Mouse (Mus musculus) heart, adult 2 months (tissue): ENCODE measurements at regions not wholly inside any gene's neighbourhood (a gene's known extent, or its start where the extent isn't known, plus 50 kb on each side); places are given as distances from the start of the nearest gene placed in this dataset.

Experiments
- DNase-seq, 2 experiments: peaks; one replicate each; pipeline ENCODE4 v3.0.0; 2021
- H3K27ac ChIP-seq: fragments of 200-600 bp; 2 replicates; pipeline ENCODE4 v1.8.1; 2022
- H3K27me3 ChIP-seq: fragments of 200-500 bp; 2 replicates; pipeline ENCODE4 v1.6.1; 2012; ENCODE audit warnings: mild to moderate bottlenecking, low read length, inconsistent platforms, mixed read lengths; ENCODE audit not compliant: control insufficient read depth, insufficient read depth
- H3K36me3 ChIP-seq: fragments of 200-500 bp; 2 replicates; pipeline ENCODE4 v1.6.1; 2012; ENCODE audit warnings: low read length, inconsistent platforms; ENCODE audit not compliant: control insufficient read depth, insufficient read depth
- H3K4me1 ChIP-seq: fragments of 200-500 bp; 2 replicates; pipeline ENCODE4 v1.6.1; 2011; ENCODE audit warnings: low read length; ENCODE audit not compliant: control insufficient read depth, insufficient read depth
- H3K4me3 ChIP-seq: fragments of 200-600 bp; 2 replicates; pipeline ENCODE4 v1.8.1; 2022
- H3K79me2 ChIP-seq: fragments of 200-500 bp; replicated peaks from 2 replicates; pipeline ENCODE4 v1.6.1; 2012; ENCODE audit warnings: mild to moderate bottlenecking, inconsistent platforms, low read length, moderate library complexity, mixed read lengths; ENCODE audit not compliant: control insufficient read depth, insufficient read depth
- H3K9ac ChIP-seq: fragments of 200-500 bp; 2 replicates; pipeline ENCODE4 v1.6.1; 2012; ENCODE audit warnings: low read depth, mild to moderate bottlenecking, control low read depth, inconsistent platforms, low read length, mixed read lengths
- CTCF ChIP-seq: fragments of 200-600 bp; IDR thresholded peaks from 2 replicates; pipeline ENCODE4 v1.8.1; 2022; ENCODE audit warnings: antibody characterized with exemption, mild to moderate bottlenecking, moderate library complexity
- EP300 ChIP-seq: fragments of 200-500 bp; IDR thresholded peaks from 2 replicates; pipeline ENCODE4 v1.6.1; 2011; ENCODE audit warnings: low read depth, low read length, control low read depth; ENCODE audit not compliant: insufficient read depth
- POLR2A ChIP-seq: fragments of 200-500 bp; IDR thresholded peaks from 2 replicates; pipeline ENCODE4 v1.6.1; 2011; ENCODE audit warnings: mild to moderate bottlenecking, low read depth, low read length, control low read depth; ENCODE audit not compliant: insufficient read depth
- WGBS: fragments of 180-500 bp; shearing (Covaris S2); methylation state at CpG from one replicate; pipeline ENCODE4 v1.1.7; 2018; 5-methylcytosine and 5-hydroxymethylcytosine counted together
- intact Hi-C: fragments of 180-260 bp; cut with DNase I; formaldehyde crosslinking; loops from one replicate; pipeline ENCODE4 v1.15.1; 2025

GRCm38 (mm10) chr9:52301521-52301920 is 133.1 kb upstream of the Zc3h12c start:
- no peak for DNase-seq
- Histone ChIP-seq H3K9ac (no peak overlapping the region), H3K36me3 (no peaks in the 10 kb centered on the region), H3K27me3 (no peaks in the 10 kb centered on the region), H3K4me1 (no peaks in the 10 kb centered on the region; the same call in 1 of the 2 replicates), H3K27ac (no peak overlapping the region), H3K4me3 (no peak overlapping the region), H3K79me2 (no peaks in the 10 kb centered on the region)
- intact Hi-C loops, result no loop called here
- TF ChIP-seq POLR2A (no peak), EP300 (no peak), CTCF (no peak)
- WGBS, result 88% methylated on average over 6 of the region's 6 CpGs

- intact Hi-C loops, result loop anchor here (2.0 kb wide), 2 partner anchors 846 to 920 kb away; no protein-coding TSS in a partner anchor
- Histone ChIP-seq H3K4me3 (no peak overlapping the region), H3K27me3 (no peaks in the 10 kb centered on the region), H3K79me2 (no peaks in the 10 kb centered on the region), H3K9ac (no peak overlapping the region), H3K27ac (no peak overlapping the region), H3K4me1 (no peaks in the 10 kb centered on the region; the same call in 1 of the 2 replicates), H3K36me3 (no peaks in the 10 kb centered on the region)
- DNase-seq, result no peak
- 11% methylated on average over 6 of the region's 6 CpGs for WGBS
- peak; percentile 73 for TF ChIP-seq CTCF
- TF ChIP-seq EP300, result no peak
- TF ChIP-seq POLR2A, result no peak
Observed at GRCm38 (mm10) chr9:52298329-52298728, 130.0 kb upstream of the Zc3h12c start.

- TF ChIP-seq CTCF (no peak), POLR2A (no peak), EP300 (no peak)
- H3K4me3 ChIP-seq, result no peak overlapping the region
- H3K9ac ChIP-seq, result no peak overlapping the region
- H3K4me1 ChIP-seq, result no peaks in the 10 kb centered on the region; the same call in 1 of the 2 replicates
- no peaks in the 10 kb centered on the region for H3K27me3 ChIP-seq
- DNase-seq, result no peak
- no peaks in the 10 kb centered on the region for H3K79me2 ChIP-seq
- intact Hi-C loops, result no loop called here
- H3K36me3 ChIP-seq, result no peaks in the 10 kb centered on the region
- no peak overlapping the region for H3K27ac ChIP-seq
- WGBS, result 85% methylated on average over 8 of the region's 8 CpGs
Observed at GRCm38 (mm10) chr9:52294699-52295098, 126.3 kb upstream of the Zc3h12c start.

GRCm38 (mm10) chr9:52289069-52289468 is 120.7 kb upstream of the Zc3h12c start:
- WGBS, result 69% methylated on average over 4 of the region's 4 CpGs
- no peak overlapping the region for H3K9ac ChIP-seq
- H3K27ac ChIP-seq, result no peak overlapping the region
- no peaks in the 10 kb centered on the region for H3K4me1 ChIP-seq
- TF ChIP-seq POLR2A, result no peak
- TF ChIP-seq CTCF, result no peak
- no peak for TF ChIP-seq EP300
- intact Hi-C loops, result loop anchor here (5.0 kb wide), 2 partner anchors 297 to 312 kb away; no protein-coding TSS in a partner anchor
- no peak overlapping the region for H3K4me3 ChIP-seq
- no peaks in the 10 kb centered on the region for H3K27me3 ChIP-seq
- no peaks in the 10 kb centered on the region for H3K79me2 ChIP-seq
- no peaks in the 10 kb centered on the region for H3K36me3 ChIP-seq
- DNase-seq, result no peak

GRCm38 (mm10) chr9:52287761-52288275 is 119.4 kb upstream of the Zc3h12c start:
- H3K36me3 ChIP-seq, result no peaks in the 10 kb centered on the region
- no peak overlapping the region for H3K9ac ChIP-seq
- no peaks in the 10 kb centered on the region for H3K79me2 ChIP-seq
- peak in 1 of 2 experiments; percentile 6 for DNase-seq
- intact Hi-C loops, result loop anchor here (1.0 to 5.0 kb wide), 5 partner anchors 119 to 311 kb away; partner anchors contain the start of gene Zc3h12c
- WGBS, result 55% methylated on average over 7 of the region's 7 CpGs
- H3K27ac ChIP-seq, result no peak overlapping the region
- no peak overlapping the region for H3K4me3 ChIP-seq
- TF ChIP-seq POLR2A (no peak), EP300 (no peak), CTCF (no peak; the same call in 1 of the 2 replicates)
- H3K27me3 ChIP-seq, result no peaks in the 10 kb centered on the region
- H3K4me1 ChIP-seq, result no peaks in the 10 kb centered on the region

- H3K9ac ChIP-seq, result no peak overlapping the region
- peak; percentile 21 to 45 for DNase-seq
- no peaks in the 10 kb centered on the region for H3K36me3 ChIP-seq
- no peaks in the 10 kb centered on the region for H3K27me3 ChIP-seq
- 3% methylated on average over 10 of the region's 10 CpGs for WGBS
- TF ChIP-seq POLR2A (no peak), CTCF (peak; percentile 97)
- H3K27ac ChIP-seq, result no peak overlapping the region
- peak overlapping the region; percentile 29; the same call in 1 of the 2 replicates for H3K4me3 ChIP-seq
- no peaks in the 10 kb centered on the region for H3K4me1 ChIP-seq
- intact Hi-C loops, result loop anchor here (1.0 to 5.0 kb wide), 5 partner anchors 118 to 310 kb away; partner anchors contain the start of gene Zc3h12c
- H3K79me2 ChIP-seq, result no peaks in the 10 kb centered on the region
Observed at GRCm38 (mm10) chr9:52287246-52287651, 118.9 kb upstream of the Zc3h12c start.
